Mouse (Mus musculus): ENCODE data around the gene Rtn4rl2. TPM values are rescaled to one million over a fixed set of nuclear protein-coding genes. Genes with fewer than 3 reads are reported as not detected.
A peak's percentile ranks its signal among the peaks of the same experiment; 100 is the strongest.

Gene Rtn4rl2
- polyA plus RNA-seq, 1 experiment from 2014 or later: 0.98 TPM

DNA sequence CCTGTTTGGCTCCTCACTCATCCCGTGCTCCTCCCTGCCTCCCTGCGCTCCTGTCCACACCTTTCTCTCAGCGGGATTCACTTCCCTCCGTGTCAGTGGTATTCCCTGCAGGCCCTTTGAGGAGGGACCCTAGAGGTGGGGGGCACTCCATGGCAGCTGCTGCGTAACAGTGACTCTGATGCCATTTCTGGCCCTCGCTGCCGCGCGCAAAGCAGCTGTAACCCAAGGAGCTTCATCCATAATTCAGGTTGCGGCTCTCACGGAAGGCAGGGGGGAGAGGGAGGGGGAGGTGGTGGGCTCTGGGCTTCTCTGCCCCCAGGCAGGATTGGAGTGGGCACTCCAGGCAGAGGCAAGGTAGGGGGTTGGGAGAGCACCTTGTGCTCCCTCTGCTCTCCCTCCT, 3.0 kb downstream of the Rtn4rl2 start:
- TF ChIP-seq CTCF (IDR thresholded peaks at IDR 0.05; ENCODE audit: low read depth): no peak
- Histone ChIP-seq H3K9me3 (ENCODE audit: control insufficient read depth) (no peaks in the 10 kb centered on the region), H3K4me1 (replicated peaks; ENCODE audit: control insufficient read depth, insufficient read depth, low read length) (peaks cover 5% of the 10 kb centered on the region; the same call in 1 of the 2 replicates), H3K4me2 (replicated peaks; ENCODE audit: low read depth) (peak overlapping the region; percentile 44; the same call in 1 of the 2 replicates), H3K4me3 (ENCODE audit: low read depth, low read length) (no peak overlapping the region), H3K9ac (ENCODE audit: low read depth, low read length) (no peak overlapping the region), H3K27ac (ENCODE audit: low read depth, low read length) (no peak overlapping the region), H3K36me3 (ENCODE audit: control insufficient read depth, insufficient read depth) (no peaks in the 10 kb centered on the region), H3K27me3 (replicated peaks; ENCODE audit: control insufficient read depth, insufficient read depth, low read length) (peaks cover 58% of the 10 kb centered on the region)
- 19% methylated on average over 11 of the region's 11 CpGs for WGBS
- ATAC-seq: no peak

DNA sequence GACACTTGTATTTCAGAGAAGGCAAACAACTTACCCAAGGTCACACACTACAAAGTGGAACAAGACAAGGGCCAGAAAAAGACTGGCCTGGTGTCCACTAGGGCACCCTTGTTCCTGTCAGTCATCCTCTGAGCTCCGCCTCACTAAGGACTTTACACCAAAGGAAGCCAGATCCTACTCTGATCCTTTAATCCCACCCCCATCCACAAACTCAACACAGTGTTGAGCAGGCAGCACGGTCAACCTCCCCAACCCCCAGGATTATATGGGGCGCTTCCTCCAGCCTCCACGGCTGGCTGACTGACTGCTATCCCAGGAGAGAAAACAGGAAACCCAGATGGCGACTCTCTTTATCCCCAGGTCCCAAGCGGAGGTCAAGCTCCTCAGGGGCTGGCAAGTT, 3.4 kb downstream of the Rtn4rl2 start:
- ATAC-seq: no peak
- H3K4me3 ChIP-seq (ENCODE audit: low read depth, low read length): 0 out of 2 replicates have a peak overlapping the region, but pooled peaks have one; percentile 0

DNA sequence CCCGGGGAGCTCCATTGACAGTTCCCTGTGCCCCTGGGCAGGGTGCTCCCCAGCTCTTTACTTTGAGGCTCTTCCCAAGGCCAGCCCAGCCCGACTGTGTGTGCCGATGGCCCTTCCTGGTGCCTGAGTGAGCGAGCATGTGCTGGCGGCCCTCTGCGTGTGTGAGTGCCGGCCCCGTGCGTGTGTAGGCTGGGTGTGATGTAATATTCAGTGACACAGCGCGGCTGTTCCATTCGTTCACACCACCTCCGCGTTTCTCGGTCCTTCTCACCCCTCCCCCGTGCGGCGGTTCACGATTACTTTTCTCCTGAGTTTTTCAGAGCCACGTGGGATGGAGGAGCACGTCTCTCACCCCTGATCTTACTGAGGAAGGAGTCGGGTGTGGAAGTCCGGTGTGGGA, 3.9 kb downstream of the Rtn4rl2 start:
- Histone ChIP-seq H3K9ac (ENCODE audit: low read depth, low read length) (no peak overlapping the region), H3K9me3 (ENCODE audit: control insufficient read depth) (no peaks in the 10 kb centered on the region), H3K36me3 (ENCODE audit: control insufficient read depth, insufficient read depth) (no peaks in the 10 kb centered on the region), H3K4me2 (replicated peaks; ENCODE audit: low read depth) (peak overlapping the region; percentile 44), H3K27ac (ENCODE audit: low read depth, low read length) (no peak overlapping the region), H3K4me3 (ENCODE audit: low read depth, low read length) (0 out of 2 replicates have a peak overlapping the region, but pooled peaks have one; percentile 0), H3K27me3 (replicated peaks; ENCODE audit: control insufficient read depth, insufficient read depth, low read length) (peaks cover 54% of the 10 kb centered on the region), H3K4me1 (replicated peaks; ENCODE audit: control insufficient read depth, insufficient read depth, low read length) (no peaks in the 10 kb centered on the region; the same call in 1 of the 2 replicates)
- 6% methylated on average over 23 of the region's 23 CpGs for WGBS
- ATAC-seq: peak; percentile 48; the same call in 1 of the 2 replicates
- TF ChIP-seq CTCF (IDR thresholded peaks at IDR 0.05; ENCODE audit: low read depth): no peak

More for the DNA sequence above, 3.4 kb downstream of the Rtn4rl2 start:
- Histone ChIP-seq H3K4me2 (replicated peaks; ENCODE audit: low read depth) (peak overlapping the region; percentile 44), H3K9me3 (ENCODE audit: control insufficient read depth) (no peaks in the 10 kb centered on the region), H3K27ac (ENCODE audit: low read depth, low read length) (no peak overlapping the region), H3K27me3 (replicated peaks; ENCODE audit: control insufficient read depth, insufficient read depth, low read length) (peaks cover 57% of the 10 kb centered on the region), H3K9ac (ENCODE audit: low read depth, low read length) (no peak overlapping the region), H3K4me1 (replicated peaks; ENCODE audit: control insufficient read depth, insufficient read depth, low read length) (peaks cover 3% of the 10 kb centered on the region; the same call in 1 of the 2 replicates), H3K36me3 (ENCODE audit: control insufficient read depth, insufficient read depth) (no peaks in the 10 kb centered on the region)
- TF ChIP-seq CTCF (IDR thresholded peaks at IDR 0.05; ENCODE audit: low read depth): no peak
- 13% methylated on average over 6 of the region's 6 CpGs for WGBS

DNA sequence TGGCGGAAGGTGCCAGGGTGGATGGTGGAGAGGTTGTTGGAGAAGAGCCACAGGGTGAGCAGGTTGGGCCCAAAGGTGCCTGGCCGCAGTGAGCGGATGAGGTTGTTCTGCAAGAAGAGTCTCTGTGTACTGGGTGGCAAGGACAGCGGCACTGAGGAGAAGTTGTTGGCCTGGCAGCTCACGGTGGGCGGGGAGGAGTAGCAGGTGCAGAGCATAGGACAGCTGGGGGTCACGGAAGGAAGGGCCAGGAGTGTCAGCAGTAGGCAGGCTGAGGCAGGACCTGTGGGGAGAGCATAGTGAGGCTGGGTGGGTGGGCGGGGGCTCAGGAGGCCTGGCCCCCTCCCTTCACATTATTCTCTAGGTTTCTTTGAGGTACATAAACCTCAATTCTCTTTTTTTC, 5.9 kb downstream of the Rtn4rl2 start:
- Histone ChIP-seq H3K4me1 (replicated peaks; ENCODE audit: control insufficient read depth, insufficient read depth, low read length) (no peaks in the 10 kb centered on the region), H3K4me2 (replicated peaks; ENCODE audit: low read depth) (no peak overlapping the region), H3K27me3 (replicated peaks; ENCODE audit: control insufficient read depth, insufficient read depth, low read length) (peaks cover 35% of the 10 kb centered on the region), H3K4me3 (ENCODE audit: low read depth, low read length) (no peak overlapping the region), H3K9me3 (ENCODE audit: control insufficient read depth) (no peaks in the 10 kb centered on the region), H3K9ac (ENCODE audit: low read depth, low read length) (no peak overlapping the region), H3K36me3 (ENCODE audit: control insufficient read depth, insufficient read depth) (no peaks in the 10 kb centered on the region), H3K27ac (ENCODE audit: low read depth, low read length) (no peak overlapping the region)
- no peak for TF ChIP-seq CTCF (IDR thresholded peaks at IDR 0.05; ENCODE audit: low read depth)
- 74% methylated on average over 7 of the region's 8 CpGs for WGBS
- no peak for ATAC-seq

DNA sequence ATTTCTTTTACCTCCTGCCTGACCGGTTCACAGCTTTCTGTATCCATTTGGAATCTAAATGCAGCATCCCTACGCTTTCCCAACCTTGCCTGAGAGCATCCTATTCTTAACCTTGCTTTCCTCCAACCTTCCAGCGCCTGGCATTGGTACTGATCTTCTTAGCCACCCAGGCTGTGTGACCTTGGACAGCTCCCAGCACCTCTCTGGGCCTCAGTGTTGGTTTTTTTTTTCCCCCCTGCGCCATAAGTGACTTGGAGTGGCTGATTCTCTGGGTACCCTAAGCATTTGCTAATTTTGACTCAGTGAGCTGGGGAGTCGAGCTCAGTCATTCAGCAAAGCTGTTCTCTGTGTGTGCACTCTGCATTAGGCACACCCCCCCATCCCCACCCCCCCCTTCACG, 10.7 kb downstream of the Rtn4rl2 start:
- H3K27ac ChIP-seq (ENCODE audit: low read depth, low read length): no peak overlapping the region
- H3K4me1 ChIP-seq (replicated peaks; ENCODE audit: control insufficient read depth, insufficient read depth, low read length): no peaks in the 10 kb centered on the region; the same call in 1 of the 2 replicates
- no peaks in the 10 kb centered on the region for H3K36me3 ChIP-seq (ENCODE audit: control insufficient read depth, insufficient read depth)
- no peak overlapping the region for H3K4me3 ChIP-seq (ENCODE audit: low read depth, low read length)
- no peak overlapping the region for H3K9ac ChIP-seq (ENCODE audit: low read depth, low read length)
- H3K27me3 ChIP-seq (replicated peaks; ENCODE audit: control insufficient read depth, insufficient read depth, low read length): peaks cover 47% of the 10 kb centered on the region
- 43% methylated on average over 6 of the region's 6 CpGs for WGBS
- no peaks in the 10 kb centered on the region for H3K9me3 ChIP-seq (ENCODE audit: control insufficient read depth)
- H3K4me2 ChIP-seq (replicated peaks; ENCODE audit: low read depth): no peak overlapping the region
- ATAC-seq: no peak
- no peak for TF ChIP-seq CTCF (IDR thresholded peaks at IDR 0.05; ENCODE audit: low read depth)

DNA sequence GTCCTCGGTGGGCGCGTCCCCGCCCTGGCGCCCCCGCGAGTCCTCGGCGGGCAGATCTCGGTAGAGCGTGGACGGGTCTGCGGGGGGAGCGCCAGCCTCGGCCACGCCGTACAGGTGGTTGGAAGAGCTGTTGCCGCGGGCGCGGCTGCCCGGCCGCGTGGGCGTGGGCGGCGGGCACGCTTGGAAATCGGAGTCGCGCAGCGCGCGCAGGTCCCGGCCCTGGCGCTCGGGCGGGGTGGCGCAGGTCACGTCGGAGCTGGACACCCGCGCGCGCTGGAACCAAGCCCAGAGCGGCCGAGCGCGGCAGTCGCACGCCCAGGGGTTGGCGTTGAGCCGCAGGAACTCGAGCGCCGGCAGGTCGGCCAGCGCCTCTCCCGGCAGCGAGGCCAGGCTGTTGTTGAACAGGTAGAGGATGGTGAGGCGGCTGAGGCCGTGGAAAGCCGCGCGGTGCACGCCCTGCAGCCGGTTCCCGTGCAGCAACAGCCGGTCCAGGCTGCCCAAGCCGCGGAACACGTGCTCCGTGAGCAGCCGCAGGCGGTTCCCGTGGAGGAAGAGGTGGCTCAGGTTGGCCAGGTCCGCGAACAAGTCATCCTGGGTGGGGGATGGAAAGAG, 14.3 kb downstream of the Rtn4rl2 start:
- H3K27ac ChIP-seq (ENCODE audit: low read depth, low read length): no peak overlapping the region
- H3K4me3 ChIP-seq (ENCODE audit: low read depth, low read length): peak overlapping the region; percentile 47
- H3K9me3 ChIP-seq (ENCODE audit: control insufficient read depth): no peaks in the 10 kb centered on the region
- WGBS: under 1% methylated on average over 73 of the region's 78 CpGs
- peak; percentile 46; the same call in 1 of the 2 replicates for ATAC-seq
- no peaks in the 10 kb centered on the region; the same call in 1 of the 2 replicates for H3K4me1 ChIP-seq (replicated peaks; ENCODE audit: control insufficient read depth, insufficient read depth, low read length)
- H3K27me3 ChIP-seq (replicated peaks; ENCODE audit: control insufficient read depth, insufficient read depth, low read length): peaks cover 74% of the 10 kb centered on the region
- peak overlapping the region; percentile 81 for H3K4me2 ChIP-seq (replicated peaks; ENCODE audit: low read depth)
- no peaks in the 10 kb centered on the region for H3K36me3 ChIP-seq (ENCODE audit: control insufficient read depth, insufficient read depth)
- 0 out of 2 replicates have a peak, but pooled peaks have one; percentile 3 for TF ChIP-seq CTCF (IDR thresholded peaks at IDR 0.05; ENCODE audit: low read depth)
- H3K9ac ChIP-seq (ENCODE audit: low read depth, low read length): peak overlapping the region; percentile 31
